Mouse (Mus musculus): ENCODE measurements around the gene 1700031F05Rik. TPM values are rescaled to one million over a fixed set of nuclear protein-coding genes. Genes with fewer than 3 reads are reported as not detected.
"Not testable (repeated sequence)": the region's sequence is repeated elsewhere in the genome, so short reads cannot be mapped to it uniquely, and the experiment has no call there.

Gene 1700031F05Rik
- polyA plus RNA-seq (2016; fragmentation: Nextera tagmentation; extraction: Ambion mirVana) = not detected in 2 replicates

DNA sequence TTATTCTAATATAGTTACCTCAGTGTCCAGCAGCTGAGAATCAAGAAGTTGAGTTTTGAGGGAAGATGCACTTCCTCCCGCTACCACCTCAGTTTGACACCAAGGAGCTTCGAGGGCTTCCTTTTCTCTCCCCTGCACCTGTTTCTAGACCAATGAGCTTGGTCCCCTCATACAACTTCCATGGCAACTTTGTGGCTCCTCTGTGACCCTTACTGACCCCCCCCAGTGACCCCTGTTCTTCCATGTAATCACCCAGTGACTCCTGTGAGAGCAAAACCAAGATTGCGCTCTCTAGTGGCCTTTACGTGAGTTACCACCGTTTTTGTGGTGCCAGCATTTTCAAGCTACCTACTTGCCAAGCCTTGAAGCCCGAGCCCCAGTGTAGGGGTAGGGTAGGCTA lies at the start of gene 1700031F05Rik:
Gene 1700031F05Rik, minus strand, starts transcription at position 101 of the 400 bp plus-strand sequence.
- DNase-seq (ENCODE audit: extremely low spot score, low spot score) = no peak
- H3K36me3 ChIP-seq (replicated peaks) = no peaks in the 10 kb centered on the region
- no peaks in the 10 kb centered on the region for H3K4me1 ChIP-seq
- 92% methylated on average over 6 of the region's 6 CpGs for WGBS
- no peak within 1 kb of the TSS for H3K27ac ChIP-seq
- peaks cover 40% of the 10 kb centered on the region for H3K27me3 ChIP-seq (ENCODE audit: poor library complexity, severe bottlenecking)
- H3K4me3 ChIP-seq = no peak within 1 kb of the TSS
- H3K9me3 ChIP-seq = no peaks in the 10 kb centered on the region

DNA sequence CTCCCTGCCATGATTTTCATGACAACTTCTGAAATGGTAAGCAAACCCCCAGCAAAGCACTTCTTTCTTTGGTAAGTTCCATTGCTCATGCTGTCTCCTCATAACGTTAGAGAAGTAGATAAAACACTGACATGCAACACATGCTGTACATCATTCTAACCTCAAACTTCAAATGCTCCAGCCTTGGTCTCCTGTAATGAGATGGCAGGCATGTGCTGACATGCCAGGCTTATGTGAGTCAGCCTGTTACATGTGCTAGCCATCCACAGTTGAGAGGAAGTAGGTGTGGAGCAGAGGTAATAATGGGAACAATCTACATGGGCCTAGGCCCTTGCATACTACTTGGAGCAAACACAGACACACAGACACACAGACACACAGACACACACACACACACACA lies 47.1 kb upstream of the 1700031F05Rik start:
- not testable (repeated sequence) for H3K4me3 ChIP-seq; H3K9me3 ChIP-seq; H3K36me3 ChIP-seq (replicated peaks); H3K4me1 ChIP-seq; DNase-seq (ENCODE audit: extremely low spot score, low spot score); H3K27ac ChIP-seq
- 79% methylated on average over 1 of the region's 1 CpGs for WGBS
- peaks cover 61% of the 10 kb centered on the region for H3K27me3 ChIP-seq (ENCODE audit: poor library complexity, severe bottlenecking)

DNA sequence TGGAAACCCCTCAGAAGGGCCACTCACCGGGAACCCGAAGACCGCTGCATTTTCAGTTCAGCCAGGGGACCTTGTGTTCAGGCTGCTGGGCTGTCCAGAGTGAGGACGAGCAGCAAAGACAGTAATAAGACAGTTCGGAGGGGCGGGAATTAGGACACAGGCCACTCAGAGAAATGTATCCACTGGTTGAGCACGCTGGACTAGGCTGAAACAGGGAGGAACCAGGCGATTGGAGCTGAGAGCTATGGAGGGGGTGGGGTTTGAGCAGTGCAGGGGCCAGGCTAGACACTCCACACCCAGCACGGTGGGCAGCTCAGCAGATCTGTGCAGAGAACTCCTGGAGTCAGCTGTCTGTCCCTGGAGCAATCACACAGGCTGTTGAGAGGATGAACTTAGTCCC lies 40.8 kb upstream of the 1700031F05Rik start, which contains the start of the genes Dmrtc1a and 1700011M02Rik:
Gene Dmrtc1a, minus strand, starts transcription at position 101 of the 400 bp plus-strand sequence.
Gene 1700011M02Rik, plus strand, starts transcription at position 319 of the 400 bp plus-strand sequence.
- not testable (repeated sequence) for DNase-seq (ENCODE audit: extremely low spot score, low spot score); H3K4me3 ChIP-seq; H3K9me3 ChIP-seq; H3K36me3 ChIP-seq (replicated peaks); H3K27ac ChIP-seq; H3K4me1 ChIP-seq
- H3K27me3 ChIP-seq (ENCODE audit: poor library complexity, severe bottlenecking) = peaks cover 85% of the 10 kb centered on the region
- 90% methylated on average over 8 of the region's 9 CpGs for WGBS

DNA sequence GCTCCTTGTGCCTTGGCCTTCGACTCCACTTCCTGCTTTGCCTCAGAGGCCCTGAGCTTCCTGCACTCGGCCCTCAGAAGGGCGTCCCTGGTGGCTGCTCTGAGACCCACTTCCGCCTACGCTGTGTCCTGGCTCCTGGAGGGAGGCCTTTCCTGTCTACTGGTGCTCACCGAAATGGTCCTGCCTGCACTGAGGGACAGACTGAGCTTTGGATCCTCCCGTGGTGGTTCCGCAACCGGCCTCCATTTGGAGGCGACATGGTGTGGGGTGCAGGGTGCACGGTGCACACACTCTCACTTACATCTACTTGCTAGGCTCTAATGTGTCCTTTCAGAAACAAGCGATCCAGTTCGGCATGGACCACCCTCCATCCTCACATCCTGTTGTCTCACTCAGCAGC lies 13.3 kb downstream of the 1700031F05Rik start, which contains the start of gene Dmrtc1c2:
Gene Dmrtc1c2, minus strand, starts transcription at position 101 of the 400 bp plus-strand sequence.
- WGBS = no CpG with 5 or more reads among the region's 13 CpGs
- DNase-seq (ENCODE audit: extremely low spot score, low spot score); H3K27me3 ChIP-seq (ENCODE audit: poor library complexity, severe bottlenecking): not testable (repeated sequence)

DNA sequence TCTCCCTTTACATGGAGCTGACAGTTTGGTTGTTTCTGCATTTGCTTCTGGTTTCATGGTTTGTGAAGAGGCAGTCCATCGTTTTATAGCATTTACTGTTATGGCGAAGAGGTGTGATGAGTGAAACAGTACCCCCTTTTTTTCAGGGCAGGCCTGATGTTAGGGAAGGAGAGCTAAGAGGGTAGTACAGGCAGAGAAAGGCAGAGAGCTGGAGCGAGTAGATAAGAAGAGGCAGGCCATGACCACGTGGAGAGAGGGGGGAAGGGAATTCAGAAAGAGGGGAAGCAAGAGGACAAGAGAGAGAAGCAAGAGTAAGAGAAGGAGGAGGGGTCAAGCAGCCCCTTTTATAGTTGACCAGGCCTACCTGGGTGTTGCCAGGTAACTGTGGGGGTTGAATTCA lies 55.5 kb downstream of the 1700031F05Rik start:
- Histone ChIP-seq H3K4me1 (no peaks in the 10 kb centered on the region), H3K4me3 (no peak overlapping the region), H3K27me3 (ENCODE audit: poor library complexity, severe bottlenecking) (peaks cover 38% of the 10 kb centered on the region), H3K9me3 (no peaks in the 10 kb centered on the region), H3K36me3 (replicated peaks) (no peaks in the 10 kb centered on the region), H3K27ac (no peak overlapping the region)
- WGBS = 71% methylated on average over 4 of the region's 4 CpGs
- no peak for DNase-seq (ENCODE audit: extremely low spot score, low spot score)

More for the DNA sequence above, 13.3 kb downstream of the 1700031F05Rik start, which contains the start of gene Dmrtc1c2:
- H3K4me1 ChIP-seq; H3K36me3 ChIP-seq (replicated peaks); H3K4me3 ChIP-seq; H3K9me3 ChIP-seq; H3K27ac ChIP-seq: not testable (repeated sequence)

Other genes starting within 250 kb of the 1700031F05Rik start
- 6.4 and 7.2 TPM in 2 replicates for gene Phka1, start 223.7 kb downstream of the 1700031F05Rik start, polyA plus RNA-seq (2016; fragmentation: Nextera tagmentation; extraction: Ambion mirVana)
- gene Gm3880, start 181.0 kb downstream of the 1700031F05Rik start, polyA plus RNA-seq (2016; fragmentation: Nextera tagmentation; extraction: Ambion mirVana) = not detected in 2 replicates
- not detected in 2 replicates for gene Gm9112, start 160.3 kb downstream of the 1700031F05Rik start, polyA plus RNA-seq (2016; fragmentation: Nextera tagmentation; extraction: Ambion mirVana)
- not detected in 2 replicates for gene Dmrtc1b, start 160.1 kb downstream of the 1700031F05Rik start, polyA plus RNA-seq (2016; fragmentation: Nextera tagmentation; extraction: Ambion mirVana)
- gene Dmrtc1c1, start 65.0 kb downstream of the 1700031F05Rik start, polyA plus RNA-seq (2016; fragmentation: Nextera tagmentation; extraction: Ambion mirVana) = not detected in 2 replicates
- gene Dmrtc1c2, start 13.4 kb downstream of the 1700031F05Rik start, polyA plus RNA-seq (2016; fragmentation: Nextera tagmentation; extraction: Ambion mirVana) = not detected in 2 replicates
- 0.16 TPM in 1 of 2 replicates, not detected in the other for gene Dmrtc1a, start 40.7 kb upstream of the 1700031F05Rik start, polyA plus RNA-seq (2016; fragmentation: Nextera tagmentation; extraction: Ambion mirVana)
- gene 1700011M02Rik, start 40.9 kb upstream of the 1700031F05Rik start, polyA plus RNA-seq (2016; fragmentation: Nextera tagmentation; extraction: Ambion mirVana) = not detected in 2 replicates
- gene 1700018G05Rik, start 60.4 kb upstream of the 1700031F05Rik start, polyA plus RNA-seq (2016; fragmentation: Nextera tagmentation; extraction: Ambion mirVana) = not detected in 2 replicates